Mouse (Mus musculus) kidney, adult 2 months (tissue): ENCODE data around the gene Kat2b.

Experiments used
- CTCF ChIP-seq: fragments of 200-500 bp; conservative IDR thresholded peaks from 2 replicates; pipeline ENCODE4 v1.5.1; 2011; ENCODE audit warnings: low read depth, mild to moderate bottlenecking, control low read depth, low read length, moderate library complexity, mixed read lengths; ENCODE audit not compliant: insufficient read depth, insufficient read length
- POLR2A ChIP-seq: fragments of 200-500 bp; IDR thresholded peaks from one replicate; pipeline ENCODE4 v1.6.1; 2011; ENCODE audit warnings: low read depth, low read length, control low read depth

- TF ChIP-seq CTCF (no peak), POLR2A (no peak)
Measured at GRCm38 (mm10) chr17:53628131-53628530, 61.5 kb downstream of the Kat2b start.
